Mouse (Mus musculus): ENCODE measurements at regions not wholly inside any gene's neighbourhood (a gene's known extent, or its start where the extent isn't known, plus 50 kb on each side); places are given as distances from the start of the nearest gene placed in this dataset.

GRCm38 (mm10) chr4:56261992-56262391, 477.9 kb upstream of the Gm26657 start:
- no peak overlapping the region for H3K4me2 ChIP-seq
- no peak overlapping the region for H3K4me3 ChIP-seq (replicated peaks)
- DNase-seq (no peak), ATAC-seq (ENCODE audit: low read depth) (no peak)
- no peaks in the 10 kb centered on the region for H3K9me3 ChIP-seq (replicated peaks)
- WGBS (ENCODE audit: insufficient replicate concordance) = 25% methylated on average over 5 of the region's 5 CpGs
- H3K4me1 ChIP-seq (replicated peaks) = no peaks in the 10 kb centered on the region
- H3K27ac ChIP-seq = no peak overlapping the region
- no peaks in the 10 kb centered on the region for H3K36me3 ChIP-seq
- H3K27me3 ChIP-seq = no peaks in the 10 kb centered on the region
- H3K9ac ChIP-seq = no peak overlapping the region

GRCm38 (mm10) chr4:56252375-56252774, 487.5 kb upstream of the Gm26657 start:
- Histone ChIP-seq H3K36me3 (no peaks in the 10 kb centered on the region), H3K4me2 (no peak overlapping the region), H3K4me3 (replicated peaks) (no peak overlapping the region), H3K4me1 (replicated peaks) (no peaks in the 10 kb centered on the region), H3K27me3 (no peaks in the 10 kb centered on the region), H3K9me3 (replicated peaks) (no peaks in the 10 kb centered on the region), H3K27ac (no peak overlapping the region), H3K9ac (no peak overlapping the region)
- no peak for DNase-seq
- WGBS (ENCODE audit: insufficient replicate concordance) = 9% methylated on average over 1 of the region's 1 CpGs
- no peak for ATAC-seq (ENCODE audit: low read depth)

- H3K9me3 ChIP-seq (replicated peaks) = no peaks in the 10 kb centered on the region
- H3K4me3 ChIP-seq (replicated peaks) = no peak overlapping the region
- H3K4me2 ChIP-seq = no peak overlapping the region
- no peaks in the 10 kb centered on the region for H3K36me3 ChIP-seq
- no peak for ATAC-seq (ENCODE audit: low read depth)
- H3K4me1 ChIP-seq (replicated peaks) = no peaks in the 10 kb centered on the region
- no peaks in the 10 kb centered on the region for H3K27me3 ChIP-seq
- no peak overlapping the region for H3K27ac ChIP-seq
- DNase-seq = no peak
- 34% methylated on average over 2 of the region's 2 CpGs for WGBS (ENCODE audit: insufficient replicate concordance)
- no peak overlapping the region for H3K9ac ChIP-seq
Measured at GRCm38 (mm10) chr4:56251766-56252165, 488.1 kb upstream of the Gm26657 start.

GRCm38 (mm10) chr4:56250611-56251010, 489.3 kb upstream of the Gm26657 start:
- H3K4me1 ChIP-seq (replicated peaks) = no peaks in the 10 kb centered on the region
- no peak overlapping the region for H3K9ac ChIP-seq
- no peaks in the 10 kb centered on the region for H3K27me3 ChIP-seq
- H3K36me3 ChIP-seq = no peaks in the 10 kb centered on the region
- 77% methylated on average over 2 of the region's 2 CpGs for WGBS (ENCODE audit: insufficient replicate concordance)
- DNase-seq (no peak), ATAC-seq (ENCODE audit: low read depth) (no peak)
- H3K27ac ChIP-seq = no peak overlapping the region
- no peak overlapping the region for H3K4me2 ChIP-seq
- H3K9me3 ChIP-seq (replicated peaks) = no peaks in the 10 kb centered on the region
- H3K4me3 ChIP-seq (replicated peaks) = no peak overlapping the region

DNA sequence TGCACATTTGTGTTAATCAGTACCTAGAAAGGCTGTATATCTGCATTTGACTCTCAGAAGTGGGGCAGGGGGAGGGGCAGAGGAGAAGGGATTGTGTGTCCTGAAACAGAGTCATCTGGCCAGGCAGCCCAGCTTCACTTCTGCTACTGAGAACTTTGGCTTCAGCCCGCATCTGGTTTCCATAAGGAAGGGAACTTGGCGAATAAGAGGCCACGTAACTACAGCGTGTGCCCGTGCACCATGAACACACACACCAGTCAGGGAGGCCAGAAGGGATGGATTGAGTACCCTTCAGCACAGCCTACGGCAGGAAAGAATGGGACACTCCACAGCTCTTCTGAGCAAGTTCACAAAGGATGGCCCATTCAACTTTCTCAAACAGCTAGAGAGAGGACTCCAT, 496.0 kb upstream of the Gm26657 start:
- Histone ChIP-seq H3K27me3 (no peaks in the 10 kb centered on the region), H3K4me1 (replicated peaks) (no peaks in the 10 kb centered on the region), H3K4me3 (replicated peaks) (no peak overlapping the region), H3K9me3 (replicated peaks) (no peaks in the 10 kb centered on the region), H3K27ac (no peak overlapping the region), H3K9ac (no peak overlapping the region), H3K36me3 (no peaks in the 10 kb centered on the region), H3K4me2 (no peak overlapping the region)
- ATAC-seq (ENCODE audit: low read depth) (no peak), DNase-seq (no peak)
- WGBS (ENCODE audit: insufficient replicate concordance) = 71% methylated on average over 6 of the region's 6 CpGs

- 68% methylated on average over 4 of the region's 4 CpGs for WGBS (ENCODE audit: insufficient replicate concordance)
- Histone ChIP-seq H3K4me2 (no peak overlapping the region), H3K4me1 (replicated peaks) (no peaks in the 10 kb centered on the region), H3K4me3 (replicated peaks) (no peak overlapping the region), H3K27ac (no peak overlapping the region), H3K9ac (no peak overlapping the region), H3K36me3 (no peaks in the 10 kb centered on the region), H3K9me3 (replicated peaks) (no peaks in the 10 kb centered on the region), H3K27me3 (no peaks in the 10 kb centered on the region)
- ATAC-seq (ENCODE audit: low read depth) = no peak
- no peak for DNase-seq
Measured at GRCm38 (mm10) chr4:56238496-56239488, 501.1 kb upstream of the Gm26657 start.

- H3K27ac ChIP-seq = no peak overlapping the region
- DNase-seq (no peak), ATAC-seq (ENCODE audit: low read depth) (no peak)
- no peaks in the 10 kb centered on the region for H3K9me3 ChIP-seq (replicated peaks)
- 49% methylated on average over 7 of the region's 7 CpGs for WGBS (ENCODE audit: insufficient replicate concordance)
- H3K4me3 ChIP-seq (replicated peaks) = no peak overlapping the region
- no peaks in the 10 kb centered on the region for H3K36me3 ChIP-seq
- no peak overlapping the region for H3K4me2 ChIP-seq
- H3K27me3 ChIP-seq = no peaks in the 10 kb centered on the region
- no peaks in the 10 kb centered on the region for H3K4me1 ChIP-seq (replicated peaks)
- no peak overlapping the region for H3K9ac ChIP-seq
Measured at GRCm38 (mm10) chr4:56231414-56231813, 508.5 kb upstream of the Gm26657 start.

- Histone ChIP-seq H3K4me1 (replicated peaks) (no peaks in the 10 kb centered on the region), H3K36me3 (no peaks in the 10 kb centered on the region), H3K4me3 (replicated peaks) (no peak overlapping the region), H3K9ac (no peak overlapping the region), H3K9me3 (replicated peaks) (no peaks in the 10 kb centered on the region), H3K27me3 (no peaks in the 10 kb centered on the region), H3K27ac (no peak overlapping the region), H3K4me2 (no peak overlapping the region)
- DNase-seq (no peak), ATAC-seq (ENCODE audit: low read depth) (no peak)
- 63% methylated on average over 1 of the region's 1 CpGs for WGBS (ENCODE audit: insufficient replicate concordance)
Measured at GRCm38 (mm10) chr4:56230451-56230850, 509.4 kb upstream of the Gm26657 start.

DNA sequence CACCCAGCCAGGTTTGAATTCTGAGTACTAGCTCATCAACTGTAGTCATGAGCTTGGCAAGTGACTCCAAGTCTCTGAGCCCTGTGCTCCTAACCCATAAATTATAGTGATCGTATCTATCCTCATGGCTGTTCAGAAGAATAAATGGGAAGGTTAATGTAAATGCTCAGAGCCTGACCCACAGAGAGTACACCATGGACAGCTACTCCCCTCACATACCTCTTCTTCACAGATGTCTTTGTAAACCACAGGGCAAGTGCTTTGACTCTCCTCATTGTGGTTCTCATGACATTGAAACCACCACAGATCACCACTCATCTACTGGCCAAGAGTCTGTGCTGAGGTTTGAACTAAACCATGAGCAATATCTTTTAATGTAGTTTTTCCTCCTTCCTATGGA, 513.4 kb upstream of the Gm26657 start:
- H3K27me3 ChIP-seq = no peaks in the 10 kb centered on the region
- no peaks in the 10 kb centered on the region for H3K36me3 ChIP-seq
- no peak overlapping the region for H3K4me2 ChIP-seq
- ATAC-seq (ENCODE audit: low read depth) (no peak), DNase-seq (no peak)
- no peak overlapping the region for H3K9ac ChIP-seq
- 69% methylated on average over 1 of the region's 1 CpGs for WGBS (ENCODE audit: insufficient replicate concordance)
- no peak overlapping the region for H3K27ac ChIP-seq
- H3K4me3 ChIP-seq (replicated peaks) = no peak overlapping the region
- H3K9me3 ChIP-seq (replicated peaks) = no peaks in the 10 kb centered on the region
- H3K4me1 ChIP-seq (replicated peaks) = no peaks in the 10 kb centered on the region; the same call in 1 of the 2 replicates

- Histone ChIP-seq H3K27ac (no peak overlapping the region), H3K4me2 (no peak overlapping the region), H3K9me3 (replicated peaks) (no peaks in the 10 kb centered on the region), H3K4me1 (replicated peaks) (no peaks in the 10 kb centered on the region; the same call in 1 of the 2 replicates), H3K4me3 (replicated peaks) (no peak overlapping the region), H3K36me3 (no peaks in the 10 kb centered on the region), H3K27me3 (no peaks in the 10 kb centered on the region), H3K9ac (no peak overlapping the region)
- 13% methylated on average over 3 of the region's 3 CpGs for WGBS (ENCODE audit: insufficient replicate concordance)
- no peak for ATAC-seq (ENCODE audit: low read depth)
- no peak for DNase-seq
Measured at GRCm38 (mm10) chr4:56224542-56224941, 515.3 kb upstream of the Gm26657 start.

GRCm38 (mm10) chr4:56222023-56222776, 517.7 kb upstream of the Gm26657 start:
- ATAC-seq (ENCODE audit: low read depth) = no peak

More at GRCm38 (mm10) chr4:56222023-56222776, 517.7 kb upstream of the Gm26657 start:
- no peak overlapping the region for H3K9ac ChIP-seq
- DNase-seq = peak; percentile 2
- WGBS (ENCODE audit: insufficient replicate concordance) = 30% methylated on average over 8 of the region's 8 CpGs
- H3K27ac ChIP-seq = no peak overlapping the region
- H3K4me3 ChIP-seq (replicated peaks) = no peak overlapping the region
- 0 out of 2 replicates have a peak overlapping the region, but pooled peaks have one; percentile 19 for H3K4me2 ChIP-seq
- no peaks in the 10 kb centered on the region for H3K36me3 ChIP-seq
- no peaks in the 10 kb centered on the region for H3K27me3 ChIP-seq
- no peaks in the 10 kb centered on the region for H3K9me3 ChIP-seq (replicated peaks)
- H3K4me1 ChIP-seq (replicated peaks) = no peaks in the 10 kb centered on the region; the same call in 1 of the 2 replicates
